ENCODE assay signal across 1 mouse cellular context in the genomic region with DNA sequence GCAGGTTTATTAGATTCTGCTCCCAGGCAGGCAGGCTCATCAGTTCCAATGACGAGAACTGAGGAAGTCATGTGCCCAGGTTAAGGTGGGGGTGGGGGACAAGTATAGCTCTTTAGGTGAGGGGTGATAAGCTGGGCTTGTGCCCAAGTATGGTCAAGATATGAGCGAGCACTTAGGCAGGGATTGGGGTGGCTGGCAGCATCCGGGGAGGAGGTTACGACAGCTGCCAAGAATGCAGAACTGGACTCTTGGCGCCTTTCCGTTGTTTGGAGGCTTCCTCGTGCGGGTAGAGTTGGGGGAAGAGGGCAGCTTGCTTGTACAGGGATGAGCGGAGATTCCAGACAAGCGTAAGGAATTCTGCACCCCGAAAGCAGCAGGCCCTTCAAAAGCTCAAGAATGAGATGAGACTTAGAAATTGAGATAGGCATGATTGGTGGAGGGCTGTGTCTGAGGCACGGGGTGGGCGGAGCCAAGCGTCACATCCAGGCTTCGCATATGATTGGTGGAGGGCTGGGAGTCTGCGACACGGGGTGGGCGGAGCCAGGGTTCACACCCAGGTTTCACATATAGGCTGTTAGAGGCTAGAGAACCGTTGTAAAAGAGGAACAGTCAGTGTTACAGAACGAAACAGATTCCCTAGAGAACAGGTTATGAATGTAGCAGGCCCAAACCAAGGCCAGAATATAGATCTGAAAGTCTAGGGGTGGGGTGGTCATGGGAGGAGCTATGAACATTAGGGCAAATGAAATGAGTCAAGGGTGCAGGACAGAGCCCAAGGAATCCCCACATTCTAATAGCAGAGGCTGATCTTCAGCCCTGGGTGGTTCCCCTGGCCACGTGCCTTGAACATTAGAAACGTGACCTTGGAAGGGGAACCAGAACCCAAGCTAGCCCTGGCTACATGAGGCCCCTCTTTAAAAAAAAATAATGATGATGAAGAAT.
TF ChIP-seq lines count a peak whose summit lies in the region.

No protein-coding gene starts in this region.

TF ChIP-seq in CH12.LX, 34 proteins besides CTCF, POLR2A, EP300 and RAD21 (continued from another document):
- TF ChIP-seq USF2 (conservative IDR thresholded peaks at IDR 0.05; ENCODE audit: low read depth, low read length) (peak; percentile 72), TCF12 (IDR thresholded peaks at IDR 0.05; ENCODE audit: low read depth, low read length) (peak; percentile 74; the same call in 1 of the 2 replicates), JUND (conservative IDR thresholded peaks at IDR 0.05; ENCODE audit: low read depth, low read length) (peak; percentile 46; the same call in 1 of the 2 replicates), MAX (IDR thresholded peaks at IDR 0.05; ENCODE audit: low read length) (peak; percentile 96), MEF2A (IDR thresholded peaks at IDR 0.05; ENCODE audit: borderline replicate concordance, low read depth, low read length) (peak; percentile 82), SIN3A (IDR thresholded peaks at IDR 0.05; ENCODE audit: low read length) (0 out of 2 replicates have a peak, but pooled peaks have one; percentile 20), CHD2 (IDR thresholded peaks at IDR 0.05; ENCODE audit: low read length) (peak; percentile 58; the same call in 1 of the 2 replicates), HCFC1 (IDR thresholded peaks at IDR 0.05; ENCODE audit: low read depth, low read length) (peak; percentile 28), MAZ (IDR thresholded peaks at IDR 0.05; ENCODE audit: low read depth, low read length) (peak; percentile 43; the same call in 1 of the 2 replicates), ZMIZ1 (IDR thresholded peaks at IDR 0.05; ENCODE audit: low read depth, low read length) (no peak), ZC3H11A (IDR thresholded peaks at IDR 0.05; ENCODE audit: low read depth, low read length) (no peak), ZNF384 (IDR thresholded peaks at IDR 0.05; ENCODE audit: low read depth, low read length) (peak; percentile 74), E2F4 (IDR thresholded peaks at IDR 0.05; ENCODE audit: insufficient replicate concordance, low read depth, low read length) (no peak), GABPA (IDR thresholded peaks at IDR 0.05; ENCODE audit: insufficient replicate concordance, low read depth, low read length) (no peak), MAFK (IDR thresholded peaks at IDR 0.05; ENCODE audit: insufficient replicate concordance, low read length) (0 out of 2 replicates have a peak, but pooled peaks have one; percentile 57), JUN (IDR thresholded peaks at IDR 0.05; ENCODE audit: insufficient read depth, low read depth, low read length) (peak; percentile 56; the same call in 1 of the 2 replicates), ELF1 (IDR thresholded peaks at IDR 0.05; ENCODE audit: low read depth, low read length) (no peak), TBP (conservative IDR thresholded peaks at IDR 0.05; ENCODE audit: low read depth, low read length) (peak; percentile 85), RCOR1 (conservative IDR thresholded peaks at IDR 0.05; ENCODE audit: low read depth, low read length) (peak; percentile 93), BHLHE40 (IDR thresholded peaks at IDR 0.05; ENCODE audit: low read depth, low read length) (peak; percentile 100), PAX5 (IDR thresholded peaks at IDR 0.05; ENCODE audit: low read length) (no peak), IRF4 (IDR thresholded peaks at IDR 0.05; ENCODE audit: low read depth, low read length) (peak; percentile 94), NELFE (IDR thresholded peaks at IDR 0.05; ENCODE audit: low read depth, low read length) (peak; percentile 59), SMC3 (IDR thresholded peaks at IDR 0.05; ENCODE audit: low read depth, low read length) (0 out of 2 replicates have a peak, but pooled peaks have one; percentile 23), ZKSCAN1 (IDR thresholded peaks at IDR 0.05; ENCODE audit: borderline replicate concordance, low read depth, low read length) (no peak), KAT2A (IDR thresholded peaks at IDR 0.05; ENCODE audit: insufficient replicate concordance, low read length) (no peak), MXI1 (IDR thresholded peaks at IDR 0.05; ENCODE audit: low read depth, low read length) (peak; percentile 81), POLR2AphosphoS2 (IDR thresholded peaks at IDR 0.05; ENCODE audit: low read depth, low read length) (no peak), USF1 (IDR thresholded peaks at IDR 0.05; ENCODE audit: low read depth, low read length) (peak; percentile 79), MYC (IDR thresholded peaks at IDR 0.05; ENCODE audit: low read depth, low read length) (peak; percentile 97), NRF1 (IDR thresholded peaks at IDR 0.05; ENCODE audit: low read depth, low read length) (no peak)
